Mouse (Mus musculus) thymus, adult 2 months (tissue): ENCODE results near the gene B230118H07Rik.

Experiments
- CTCF ChIP-seq: fragments of 200-500 bp; IDR thresholded peaks from 2 replicates; pipeline ENCODE4 v1.5.1; 2012; ENCODE audit warnings: mild to moderate bottlenecking, control low read depth, low read length, moderate library complexity, borderline replicate concordance; ENCODE audit not compliant: control insufficient read depth, poor library complexity, insufficient read depth; ENCODE audit errors: extremely low read depth
- POLR2A ChIP-seq: fragments of 200-500 bp; IDR thresholded peaks from 2 replicates; pipeline ENCODE4 v1.6.1; 2012; ENCODE audit warnings: mild to moderate bottlenecking, low read length, control low read depth, moderate library complexity; ENCODE audit not compliant: control insufficient read depth, poor library complexity, insufficient read depth; ENCODE audit errors: extremely low read depth

- no peak for TF ChIP-seq CTCF
- TF ChIP-seq POLR2A, result no peak
Measured at GRCm38 (mm10) chr2:101520503-101520902, 128.8 kb downstream of the B230118H07Rik start.
